In genomic region chr8:13648377-13649153, GRCm38 (mm10) we compare ENCODE assay signal across 8 mouse cellular contexts. TPM values are rescaled to one million over a fixed set of nuclear protein-coding genes. Genes with fewer than 3 reads are reported as not detected.
DNase-seq lines count a peak whose midpoint lies in the region; ATAC-seq lines count a peak whose summit lies in the region.

No protein-coding gene starts in this region.

- H3K4me1 ChIP-seq in kidney, embryonic 16.5 days (ENCODE audit: insufficient read depth, low read length) = peaks cover 39% of the 10 kb centered on the region
- peaks cover 76% of the 10 kb centered on the region for H3K4me1 ChIP-seq in heart, embryonic 12.5 days (replicated peaks)
- H3K4me1 ChIP-seq in liver, embryonic 13.5 days (replicated peaks) = peaks cover 59% of the 10 kb centered on the region
- peaks cover 58% of the 10 kb centered on the region for H3K4me1 ChIP-seq in neural tube, embryonic 13.5 days (replicated peaks)

- 0 out of 2 replicates have a peak overlapping the region, but pooled peaks have one; percentile 15 for H3K27ac ChIP-seq in kidney, embryonic 16.5 days (ENCODE audit: low read length)
- H3K27ac ChIP-seq in heart, embryonic 12.5 days (ENCODE audit: poor library complexity, severe bottlenecking) = peak overlapping the region; percentile 88
- H3K27ac ChIP-seq in liver, embryonic 13.5 days = peak overlapping the region; percentile 59; the same call in 1 of the 2 replicates
- peak overlapping the region; percentile 89 for H3K27ac ChIP-seq in neural tube, embryonic 13.5 days (replicated peaks)

- no peak for DNase-seq in kidney, adult 11 months
- DNase-seq in brain, adult 2 months (ENCODE audit: low read depth, low spot score) = peak; percentile 92
- DNase-seq in liver, embryonic 13.5 days = no peak
- no peak for DNase-seq in yolk sac, embryonic 10.5 days (ENCODE audit: low spot score)
- DNase-seq in right cerebral cortex, postnatal 14 days = no peak

- no peak overlapping the region for H3K4me3 ChIP-seq in kidney, embryonic 16.5 days (ENCODE audit: low read length)
- no peak overlapping the region for H3K4me3 ChIP-seq in heart, embryonic 12.5 days
- no peak overlapping the region for H3K4me3 ChIP-seq in liver, embryonic 13.5 days (replicated peaks)
- H3K4me3 ChIP-seq in neural tube, embryonic 13.5 days = no peak overlapping the region

- H3K4me2 ChIP-seq in kidney, embryonic 16.5 days (replicated peaks; ENCODE audit: low read depth, low read length) = no peak overlapping the region
- peak overlapping the region; percentile 33 for H3K4me2 ChIP-seq in heart, embryonic 12.5 days
- H3K4me2 ChIP-seq in liver, embryonic 13.5 days = 0 out of 2 replicates have a peak overlapping the region, but pooled peaks have one; percentile 4
- peak overlapping the region; percentile 26 for H3K4me2 ChIP-seq in neural tube, embryonic 13.5 days

- H3K9me3 ChIP-seq in kidney, embryonic 16.5 days (ENCODE audit: low read length) = no peaks in the 10 kb centered on the region
- no peaks in the 10 kb centered on the region for H3K9me3 ChIP-seq in heart, embryonic 12.5 days (replicated peaks)
- no peaks in the 10 kb centered on the region for H3K9me3 ChIP-seq in liver, embryonic 13.5 days (replicated peaks)
- H3K9me3 ChIP-seq in neural tube, embryonic 13.5 days = no peaks in the 10 kb centered on the region

- ATAC-seq in kidney, embryonic 16.5 days (ENCODE audit: low FRiP score, low TSS enrichment) = peak; percentile 77
- peak; percentile 60; the same call in 1 of the 2 replicates for ATAC-seq in heart, embryonic 12.5 days (ENCODE audit: insufficient number of reproducible peaks, low FRiP score)
- ATAC-seq in liver, embryonic 13.5 days (ENCODE audit: low read depth) = peak; percentile 32
- peak; percentile 87 for ATAC-seq in neural tube, embryonic 13.5 days (ENCODE audit: low read depth)

- no peaks in the 10 kb centered on the region for H3K36me3 ChIP-seq in kidney, embryonic 16.5 days (ENCODE audit: insufficient read depth, low read length)
- H3K36me3 ChIP-seq in heart, embryonic 12.5 days = no peaks in the 10 kb centered on the region
- no peaks in the 10 kb centered on the region for H3K36me3 ChIP-seq in liver, embryonic 13.5 days
- no peaks in the 10 kb centered on the region for H3K36me3 ChIP-seq in neural tube, embryonic 13.5 days

- H3K9ac ChIP-seq in kidney, embryonic 16.5 days (replicated peaks; ENCODE audit: low read length) = 0 out of 2 replicates have a peak overlapping the region, but pooled peaks have one; percentile 44
- H3K9ac ChIP-seq in heart, embryonic 12.5 days = peak overlapping the region; percentile 38; the same call in 1 of the 2 replicates
- no peak overlapping the region for H3K9ac ChIP-seq in liver, embryonic 13.5 days
- H3K9ac ChIP-seq in neural tube, embryonic 13.5 days = peak overlapping the region; percentile 22

- WGBS in kidney, embryonic 16.5 days = 26% methylated on average over 7 of the region's 7 CpGs
- 22% methylated on average over 7 of the region's 7 CpGs for WGBS in heart, embryonic 12.5 days
- WGBS in liver, embryonic 13.5 days (ENCODE audit: insufficient replicate concordance) = 27% methylated on average over 7 of the region's 7 CpGs
- WGBS in neural tube, embryonic 13.5 days = 7% methylated on average over 7 of the region's 7 CpGs

- no peaks in the 10 kb centered on the region for H3K27me3 ChIP-seq in kidney, embryonic 16.5 days (ENCODE audit: insufficient read depth, low read length)
- H3K27me3 ChIP-seq in heart, embryonic 12.5 days (replicated peaks) = no peaks in the 10 kb centered on the region
- no peaks in the 10 kb centered on the region for H3K27me3 ChIP-seq in liver, embryonic 13.5 days
- no peaks in the 10 kb centered on the region for H3K27me3 ChIP-seq in neural tube, embryonic 13.5 days

RNA-seq across cellular contexts. Expression of gene Rasa3, which starts 28.8 kb away (rescaled TPM):
- 23.8 and 28.2 TPM in 2 replicates for polyA plus RNA-seq in kidney, embryonic 16.5 days (2015; fragmentation: Nextera tagmentation; extraction: Ambion mirVana)
- 35.1 and 41.5 TPM in 2 replicates for polyA plus RNA-seq in heart, embryonic 12.5 days (2016; fragmentation: Nextera tagmentation; extraction: Ambion mirVana)
- polyA plus RNA-seq in liver, embryonic 13.5 days (2015; fragmentation: Nextera tagmentation; extraction: Ambion mirVana) = 15.9 and 19.1 TPM in 2 replicates
- polyA plus RNA-seq in neural tube, embryonic 13.5 days (2015; fragmentation: Nextera tagmentation; extraction: Ambion mirVana) = 28.3 and 30.7 TPM in 2 replicates

RNA-seq across cellular contexts. Expression of gene Cfap97d2, which starts 57.1 kb away (rescaled TPM):
- 0.19 TPM in 1 of 2 replicates, not detected in the other for polyA plus RNA-seq in kidney, embryonic 16.5 days (2015; fragmentation: Nextera tagmentation; extraction: Ambion mirVana)
- polyA plus RNA-seq in heart, embryonic 12.5 days (2016; fragmentation: Nextera tagmentation; extraction: Ambion mirVana) = 0.26 TPM in 1 of 2 replicates, not detected in the other
- polyA plus RNA-seq in liver, embryonic 13.5 days (2015; fragmentation: Nextera tagmentation; extraction: Ambion mirVana) = not detected in 2 replicates
- polyA plus RNA-seq in neural tube, embryonic 13.5 days (2015; fragmentation: Nextera tagmentation; extraction: Ambion mirVana) = 1.3 and 1.8 TPM in 2 replicates

Comparison
In these comparisons a context has a peak if more than half of its experiments do, and no peak if none do; other contexts are left out.
1. ATAC-seq: peak in every context shown above with its lines; median percentile 87 in neural tube, embryonic 13.5 days; 77 in kidney, embryonic 16.5 days; 60 in heart, embryonic 12.5 days; 32 in liver, embryonic 13.5 days.
2. H3K27ac ChIP-seq: peak in every context shown above with its lines; median percentile 89 in neural tube, embryonic 13.5 days; 88 in heart, embryonic 12.5 days; 59 in liver, embryonic 13.5 days; 15 in kidney, embryonic 16.5 days.